Mouse (Mus musculus) gastrocnemius, postnatal 14 days (tissue): ENCODE measurements at regions not wholly inside any gene's neighbourhood (a gene's known extent, or its start where the extent isn't known, plus 50 kb on each side); places are given as distances from the start of the nearest gene placed in this dataset.
"Not testable (repeated sequence)": the region's sequence is repeated elsewhere in the genome, so short reads cannot be mapped to it uniquely, and the experiment has no call there.

Experiments used
- DNase-seq: peaks from one replicate; pipeline ENCODE4 v3.0.0; 2021; ENCODE audit warnings: mixed read lengths
- intact Hi-C: fragments of 180-260 bp; cut with DNase I; formaldehyde crosslinking; loops from one replicate; pipeline ENCODE4 v1.15.1; 2025; ENCODE audit warnings: low total_unique reads

GRCm38 (mm10) chr11:24293209-24293608, 215.4 kb downstream of the Bcl11a start:
- DNase-seq: no peak
- intact Hi-C loops: no loop called here

DNA sequence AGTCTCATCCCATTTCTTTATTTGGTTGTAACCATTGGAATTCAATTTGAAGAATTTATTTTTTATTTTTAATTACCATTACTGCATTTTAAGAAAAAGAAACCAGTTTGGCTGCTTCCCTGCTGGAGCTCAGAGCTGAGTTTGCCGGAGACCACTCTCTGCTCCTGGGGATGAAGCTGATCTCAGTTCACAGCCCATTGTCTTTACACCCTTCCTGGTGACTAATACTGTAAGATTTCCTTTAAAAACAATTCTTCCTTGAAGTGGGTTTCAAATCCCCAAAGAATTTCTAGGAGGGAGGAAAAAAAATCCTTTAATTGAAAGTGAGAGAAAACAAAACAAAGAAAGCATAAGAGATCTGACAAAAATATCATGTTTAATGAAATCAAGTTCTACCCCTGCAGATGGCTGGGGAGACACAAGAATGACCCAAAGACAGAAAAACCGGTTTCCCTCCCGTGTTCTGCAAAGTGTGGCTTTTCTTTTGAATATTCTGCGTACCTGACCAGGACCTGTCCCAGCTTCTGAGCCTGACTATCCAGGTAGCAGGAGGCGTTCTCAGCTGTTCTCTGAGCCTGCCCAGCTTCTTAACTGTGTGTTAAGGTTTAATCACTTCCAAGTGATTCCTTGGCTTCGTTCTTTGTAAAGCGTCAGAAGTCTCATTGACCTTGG, 216.1 kb downstream of the Bcl11a start:
- intact Hi-C loops: no loop called here

GRCm38 (mm10) chr11:24296893-24297624, 219.2 kb downstream of the Bcl11a start:
- intact Hi-C loops: no loop called here
- no peak for DNase-seq

More for the DNA sequence above, 216.1 kb downstream of the Bcl11a start:
- DNase-seq: no peak

DNA sequence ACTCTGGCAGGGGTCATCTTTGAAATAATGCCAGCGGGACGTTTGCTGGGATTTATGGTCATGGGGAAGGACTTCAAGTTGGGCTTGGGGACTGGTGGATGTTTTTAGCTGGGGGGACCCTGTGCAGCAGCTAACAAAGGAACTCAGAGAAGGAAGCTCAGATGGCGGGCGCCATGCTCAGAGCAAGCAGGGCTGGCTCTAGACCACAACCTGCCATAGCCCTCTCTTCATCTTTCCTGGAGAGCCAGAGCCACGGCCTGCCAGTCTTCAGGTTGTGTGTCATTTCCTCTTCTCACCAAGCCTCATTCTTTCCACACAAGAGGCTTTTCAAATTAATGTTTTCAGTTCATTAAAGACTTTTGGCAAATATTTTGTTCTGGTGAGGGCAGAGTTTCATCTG, 219.9 kb downstream of the Bcl11a start:
- DNase-seq: no peak
- intact Hi-C loops: no loop called here

GRCm38 (mm10) chr11:24300351-24300750, 222.5 kb downstream of the Bcl11a start:
- intact Hi-C loops: no loop called here
- no peak for DNase-seq

GRCm38 (mm10) chr11:24301201-24301600, 223.3 kb downstream of the Bcl11a start:
- intact Hi-C loops: no loop called here
- DNase-seq: no peak

- intact Hi-C loops: no loop called here
- no peak for DNase-seq
These were observed 227.3 kb downstream of the Bcl11a start for GRCm38 (mm10) chr11:24305145-24305553.

- intact Hi-C loops: no loop called here
- no peak for DNase-seq
These were observed 227.8 kb downstream of the Bcl11a start for GRCm38 (mm10) chr11:24305691-24306090.

DNA sequence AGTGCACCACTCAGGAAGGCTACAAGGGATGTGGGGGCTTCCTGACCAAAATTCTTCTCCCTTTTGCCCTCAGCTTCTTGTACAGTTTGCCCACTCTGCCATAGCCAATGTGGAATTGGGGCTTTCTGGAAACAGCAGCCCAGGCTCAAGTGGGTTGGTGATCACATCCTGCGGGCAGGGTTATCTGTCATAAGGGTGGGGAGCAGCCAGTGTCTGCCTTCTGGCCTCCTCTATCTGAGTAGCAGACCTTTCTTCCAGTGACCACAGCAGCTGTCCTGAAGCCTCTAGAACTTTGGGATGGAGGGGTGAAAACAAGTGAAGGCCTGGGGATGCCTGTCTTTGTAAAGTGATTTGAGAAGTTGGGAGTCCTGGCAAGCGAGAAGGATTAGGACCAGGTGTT, 228.2 kb downstream of the Bcl11a start:
- intact Hi-C loops: no loop called here
- no peak for DNase-seq

GRCm38 (mm10) chr11:24307601-24308252, 229.9 kb downstream of the Bcl11a start:
- intact Hi-C loops: no loop called here
- DNase-seq: no peak

- intact Hi-C loops: no loop called here
- DNase-seq: no peak
These were observed 230.4 kb downstream of the Bcl11a start for GRCm38 (mm10) chr11:24308253-24308633.

DNA sequence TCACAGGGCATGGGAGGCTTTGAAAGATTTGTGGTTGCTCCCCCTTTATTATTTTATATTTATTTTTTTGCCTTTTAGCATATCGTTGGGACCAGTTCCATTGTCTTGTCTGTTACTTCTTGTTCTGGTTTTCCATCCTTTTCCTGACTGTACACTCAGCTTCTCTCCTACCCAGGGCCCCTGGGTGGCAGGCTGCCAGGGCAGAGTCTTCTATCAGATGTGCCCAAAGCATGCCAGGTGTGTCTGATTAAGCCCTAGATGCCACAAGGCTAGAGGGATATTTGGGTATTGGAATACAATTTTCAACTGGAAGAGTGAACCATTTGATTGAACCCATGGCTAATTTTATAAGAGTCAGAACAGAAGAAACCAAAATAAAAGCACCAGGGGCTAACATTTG, 236.2 kb downstream of the Bcl11a start:
- DNase-seq: no peak
- intact Hi-C loops: no loop called here

GRCm38 (mm10) chr11:24315582-24315981, 237.7 kb downstream of the Bcl11a start:
- intact Hi-C loops: no loop called here
- no peak for DNase-seq

GRCm38 (mm10) chr11:24316198-24316597, 238.3 kb downstream of the Bcl11a start:
- intact Hi-C loops: no loop called here

GRCm38 (mm10) chr11:24317989-24318735, 240.3 kb downstream of the Bcl11a start:
- no peak for DNase-seq
- intact Hi-C loops: no loop called here

More at GRCm38 (mm10) chr11:24316198-24316597, 238.3 kb downstream of the Bcl11a start:
- no peak for DNase-seq

GRCm38 (mm10) chr11:24319222-24319621, 241.4 kb downstream of the Bcl11a start:
- intact Hi-C loops: no loop called here

GRCm38 (mm10) chr11:24322412-24322811, 244.6 kb downstream of the Bcl11a start:
- DNase-seq, intact Hi-C loops: not testable (repeated sequence)

More at GRCm38 (mm10) chr11:24319222-24319621, 241.4 kb downstream of the Bcl11a start:
- no peak for DNase-seq

DNA sequence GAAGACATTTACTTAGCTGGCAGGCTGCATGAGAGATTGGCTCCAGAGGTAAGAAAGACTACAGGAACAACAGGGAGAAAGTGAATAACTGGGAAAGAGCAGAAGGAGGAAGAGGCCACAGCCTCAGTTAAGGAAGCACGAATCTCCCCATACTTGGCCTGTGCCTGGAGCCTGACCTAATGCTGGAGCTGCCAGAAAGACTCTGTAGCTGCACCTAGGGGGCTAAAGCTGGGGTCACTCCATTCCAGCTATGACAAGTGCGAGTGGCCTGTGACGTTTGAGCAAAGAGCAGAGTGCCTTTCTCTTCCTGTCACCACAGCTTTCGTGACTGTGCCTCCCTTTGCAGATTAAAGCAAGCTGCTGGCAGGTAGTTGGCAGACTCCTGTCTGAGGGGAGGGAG, 250.6 kb downstream of the Bcl11a start:
- DNase-seq: no peak
- intact Hi-C loops: no loop called here

DNA sequence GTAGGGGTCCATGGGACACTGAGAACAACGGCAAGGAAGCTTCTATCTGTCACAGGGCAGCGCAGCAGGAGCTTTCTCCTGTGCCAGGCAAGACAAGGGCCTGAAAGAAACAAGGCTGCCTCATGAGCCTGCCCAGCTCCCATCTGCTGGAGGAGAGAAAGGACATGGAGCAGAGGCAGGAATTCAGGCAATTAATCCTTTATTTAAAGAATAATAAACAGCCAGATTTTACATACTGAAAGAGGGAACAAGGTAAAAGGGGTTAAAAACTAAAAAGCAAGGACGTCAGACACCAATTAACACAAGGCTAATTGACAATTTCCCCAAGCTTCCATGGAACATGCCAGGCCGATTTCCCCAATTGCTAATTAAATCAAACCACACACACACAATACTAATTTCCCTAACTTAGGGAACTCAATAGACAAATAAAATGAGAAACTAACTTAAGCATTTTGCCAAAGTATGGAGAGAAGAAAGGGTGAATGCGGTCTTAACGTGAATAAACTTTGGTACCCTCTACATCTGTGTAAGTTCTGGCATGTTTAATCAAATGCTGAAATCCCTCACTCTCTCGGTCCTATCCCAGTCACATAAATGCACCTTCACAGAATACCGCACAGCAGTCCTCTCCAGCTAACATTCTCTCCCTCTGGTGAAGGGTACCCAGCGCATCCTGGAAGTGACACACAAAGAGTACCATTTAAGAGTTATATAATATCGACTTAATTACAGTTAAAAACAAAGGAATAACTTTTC, 252.7 kb downstream of the Bcl11a start:
- intact Hi-C loops: no loop called here
- no peak for DNase-seq
